Mouse (Mus musculus) embryo, embryonic 9.5 days (tissue): ENCODE data around the gene Smad6.

Experiments used
- DNase-seq: peaks from one replicate; pipeline ENCODE4 v3.0.0-alpha.2; 2017; ENCODE audit errors: extremely low spot score

Gene Smad6

DNA sequence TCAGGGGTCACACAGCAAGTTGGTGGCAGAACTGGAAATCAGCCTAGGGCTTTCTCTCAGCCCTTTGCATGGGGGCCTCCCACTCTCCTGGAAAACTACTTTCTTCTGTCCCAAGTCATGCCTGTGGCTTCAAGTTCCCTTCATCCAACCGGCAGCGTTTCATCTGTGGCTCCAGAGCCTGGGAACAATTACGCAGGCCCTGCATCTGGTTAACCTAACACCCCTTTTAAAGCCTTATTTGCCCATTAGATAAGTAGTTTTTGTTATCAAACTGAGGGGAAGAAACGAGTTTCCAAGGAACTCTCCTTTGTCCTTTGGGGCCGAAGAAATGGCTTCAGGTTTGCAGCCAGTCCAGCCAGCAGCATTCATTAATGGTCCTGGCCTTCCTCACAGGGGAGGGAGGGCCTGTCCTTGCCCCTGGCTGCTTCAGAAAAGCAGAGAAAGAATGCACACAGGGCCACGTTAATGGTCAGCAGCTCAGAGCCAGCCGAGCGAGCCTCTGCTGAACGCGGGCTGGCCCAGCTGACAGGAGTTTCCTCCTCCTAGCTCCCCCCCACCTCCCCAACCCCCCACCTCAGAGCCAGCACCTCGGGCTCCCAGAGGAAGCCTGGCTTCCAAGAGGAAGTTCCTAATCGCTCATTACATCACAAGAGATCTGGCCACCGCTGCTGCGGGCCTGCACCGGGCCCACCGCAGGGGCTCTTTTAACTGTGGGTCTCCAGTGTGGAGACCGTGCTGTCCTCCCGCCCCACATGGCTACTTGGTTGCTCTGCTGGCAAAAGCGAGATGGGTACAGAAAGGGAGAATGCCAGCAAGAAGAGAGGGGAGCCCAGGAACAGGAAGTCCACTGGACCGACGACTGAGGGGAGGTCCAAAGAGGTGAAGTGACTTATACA lies 61.7 kb downstream of the Smad6 start:
- peak; percentile 78 for DNase-seq

GRCm38 (mm10) chr9:63959129-63959932 lies 62.5 kb downstream of the Smad6 start:
- DNase-seq, result peak; percentile 84

DNA sequence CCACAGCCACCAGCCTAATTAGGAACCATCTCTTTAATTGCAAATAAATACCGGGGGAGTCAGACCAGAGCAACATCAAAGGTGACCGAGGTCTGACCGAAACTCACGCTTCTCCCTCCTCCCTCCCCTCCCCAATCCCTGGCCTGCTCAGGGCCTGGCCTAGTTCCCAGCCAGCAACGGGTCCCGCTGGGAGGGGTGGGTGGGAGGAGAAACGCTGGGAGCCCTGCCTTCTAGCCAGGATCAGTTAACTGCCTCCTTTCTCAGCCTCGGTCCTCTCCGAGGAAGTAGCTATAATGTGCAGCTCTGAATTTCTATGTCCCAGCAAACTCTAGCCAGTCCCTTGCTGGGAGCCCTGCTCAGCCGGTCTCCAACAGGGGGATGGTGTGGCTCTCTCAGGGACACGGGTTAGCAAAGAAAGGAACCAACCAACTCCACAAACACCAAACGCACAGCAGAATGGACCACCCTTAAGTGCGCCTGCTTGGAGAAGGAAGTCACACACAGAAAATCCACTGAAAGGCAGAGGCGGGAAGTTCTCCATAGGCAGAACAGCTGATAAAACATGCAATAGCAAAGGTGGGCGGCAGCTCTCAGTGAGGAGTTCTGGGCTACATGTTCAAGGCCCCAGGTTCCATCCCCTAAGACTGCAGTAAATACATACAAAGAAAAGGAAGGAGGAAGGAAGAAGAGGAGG lies 63.4 kb downstream of the Smad6 start:
- peak; percentile 57 for DNase-seq

- no peak for DNase-seq
These were observed 64.1 kb downstream of the Smad6 start for GRCm38 (mm10) chr9:63957647-63958185.

GRCm38 (mm10) chr9:63956052-63956451 lies 65.8 kb downstream of the Smad6 start:
- peak; percentile 82 for DNase-seq

DNA sequence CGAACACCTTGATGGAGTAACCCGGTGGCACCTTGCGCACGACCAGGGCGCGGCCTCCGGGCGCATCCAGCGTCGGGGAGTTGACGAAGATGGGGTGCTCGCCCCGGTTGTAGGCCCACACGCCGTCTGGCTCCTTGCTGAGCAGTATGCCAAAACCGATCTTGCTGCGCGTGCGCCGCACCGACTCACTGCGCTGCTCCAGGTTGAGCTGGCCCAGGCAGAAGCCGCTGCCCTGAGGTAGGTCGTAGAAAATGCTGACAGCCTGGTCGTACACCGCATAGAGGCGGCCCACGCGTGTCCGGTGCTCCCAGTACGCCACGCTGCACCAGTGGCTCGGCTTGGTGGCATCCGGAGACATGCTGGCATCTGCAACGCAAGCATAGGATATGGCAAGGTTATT lies 68.2 kb downstream of the Smad6 start:
- DNase-seq, result no peak

DNA sequence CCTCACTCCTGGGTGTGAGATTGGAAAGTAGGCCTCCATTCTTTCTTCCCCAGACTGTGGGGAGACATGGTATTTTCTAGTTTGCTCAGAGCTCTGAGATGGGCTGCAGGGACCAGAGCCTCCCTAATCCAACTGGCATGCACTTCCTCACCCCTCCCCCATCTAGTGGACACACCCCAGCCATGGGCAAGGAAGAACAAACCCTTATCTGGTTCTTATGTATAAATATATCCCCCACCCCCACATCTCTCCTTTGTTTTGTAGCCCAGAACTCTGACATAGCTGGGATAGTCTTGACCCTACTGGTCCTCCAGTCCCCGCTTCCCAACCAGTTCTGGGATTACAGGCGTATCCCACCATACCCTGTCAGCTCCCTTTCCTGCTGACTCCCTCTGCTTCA lies 69.3 kb downstream of the Smad6 start:
- no peak for DNase-seq

GRCm38 (mm10) chr9:63950357-63950756 lies 71.5 kb downstream of the Smad6 start:
- DNase-seq, result peak; percentile 47

DNA sequence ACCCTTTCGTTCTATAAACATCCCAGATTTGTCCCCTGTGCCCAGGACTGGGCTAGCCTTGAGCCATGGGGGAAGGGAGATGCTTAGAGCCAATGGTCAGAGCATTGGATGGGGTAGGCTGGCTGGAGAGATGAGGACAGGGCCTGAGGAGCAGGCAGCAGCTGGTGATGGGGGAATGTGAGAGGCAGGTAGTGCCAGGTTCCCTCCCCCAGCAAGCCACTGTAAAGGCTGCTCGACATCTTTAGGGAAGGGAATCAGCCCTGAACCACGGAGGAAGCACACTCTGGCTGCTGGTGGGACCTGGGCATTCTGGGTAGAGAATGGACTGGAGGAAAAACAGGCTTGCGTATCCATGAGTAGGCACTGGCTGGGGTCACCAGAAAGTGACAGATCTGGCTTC lies 72.5 kb downstream of the Smad6 start:
- DNase-seq, result no peak

DNA sequence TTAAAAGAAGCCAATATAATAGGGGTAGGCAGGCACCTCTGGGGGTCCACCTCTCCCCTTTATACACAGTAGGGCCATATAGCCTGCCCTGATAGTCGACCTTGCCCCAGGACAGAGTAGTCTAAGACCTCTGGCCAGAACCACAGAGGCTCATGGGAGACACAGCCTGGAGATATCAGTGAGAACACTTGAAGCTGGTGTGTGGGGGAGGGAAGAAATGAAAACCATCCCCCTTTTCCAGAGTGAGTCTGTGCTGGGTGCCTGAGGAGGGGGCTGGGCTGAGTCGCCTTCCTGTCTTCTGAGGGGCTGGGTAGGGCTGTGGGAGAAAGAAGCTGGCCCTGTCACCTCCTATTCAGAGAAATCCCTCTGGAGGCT lies 79.3 kb downstream of the Smad6 start:
- DNase-seq, result no peak

- peak; percentile 45 for DNase-seq
These were observed 79.9 kb downstream of the Smad6 start for GRCm38 (mm10) chr9:63941747-63942607.

GRCm38 (mm10) chr9:63936256-63936655 lies 85.6 kb downstream of the Smad6 start:
- no peak for DNase-seq

DNA sequence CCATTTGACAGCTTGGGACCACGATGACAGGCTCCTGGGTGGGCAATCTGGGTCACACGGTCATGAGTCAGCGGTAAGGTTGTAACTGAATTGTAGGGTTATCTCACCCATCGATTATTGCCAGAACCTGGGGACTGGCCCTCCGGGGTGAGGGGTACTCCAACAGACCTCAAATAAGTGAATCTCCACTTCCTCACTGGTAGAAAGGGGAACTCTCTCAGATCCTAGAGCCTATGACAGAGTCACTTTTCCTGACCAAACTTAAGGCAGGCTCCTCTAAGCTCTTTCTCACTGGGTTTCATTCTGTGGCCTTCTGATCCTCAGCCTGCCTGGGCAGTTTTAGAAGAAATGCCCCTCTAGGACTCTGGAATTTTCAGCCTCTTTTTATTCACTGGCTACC lies 88.8 kb downstream of the Smad6 start:
- DNase-seq, result no peak

DNA sequence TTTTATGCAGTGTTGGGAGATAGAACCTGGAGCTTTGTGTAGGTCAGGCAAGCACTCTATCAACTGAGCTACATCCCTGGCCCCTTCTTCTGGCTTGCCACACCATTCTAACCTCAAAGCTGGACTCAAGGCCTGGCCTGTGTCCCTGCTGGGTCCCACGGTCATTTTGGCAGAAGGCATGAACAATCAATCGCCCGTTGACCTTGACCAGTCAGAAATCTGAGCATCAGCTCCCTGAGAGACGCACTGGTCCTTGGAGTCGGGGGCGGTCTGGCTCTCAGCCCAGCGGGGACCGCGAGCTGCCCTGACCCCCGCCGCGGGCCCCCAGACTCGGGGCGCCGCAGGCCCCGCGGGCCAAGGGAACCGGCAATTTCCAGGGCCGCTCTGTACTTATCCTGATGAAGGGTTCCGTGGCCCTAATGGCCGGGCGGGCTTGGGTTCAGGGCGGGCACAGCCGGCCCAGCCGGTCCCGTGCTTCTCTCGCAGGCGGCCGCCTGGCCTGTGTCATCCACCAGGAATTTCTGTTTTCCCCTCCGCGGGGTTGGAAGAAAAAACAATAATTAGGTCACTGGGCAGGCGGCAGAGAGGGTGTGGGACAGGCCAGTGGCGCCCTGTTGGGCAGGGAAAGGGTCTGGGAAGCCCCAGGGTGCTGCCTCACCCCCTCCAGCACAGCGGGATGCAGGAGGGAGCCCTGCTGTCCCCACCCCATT lies 94.4 kb downstream of the Smad6 start:
- DNase-seq, result peak; percentile 46

DNA sequence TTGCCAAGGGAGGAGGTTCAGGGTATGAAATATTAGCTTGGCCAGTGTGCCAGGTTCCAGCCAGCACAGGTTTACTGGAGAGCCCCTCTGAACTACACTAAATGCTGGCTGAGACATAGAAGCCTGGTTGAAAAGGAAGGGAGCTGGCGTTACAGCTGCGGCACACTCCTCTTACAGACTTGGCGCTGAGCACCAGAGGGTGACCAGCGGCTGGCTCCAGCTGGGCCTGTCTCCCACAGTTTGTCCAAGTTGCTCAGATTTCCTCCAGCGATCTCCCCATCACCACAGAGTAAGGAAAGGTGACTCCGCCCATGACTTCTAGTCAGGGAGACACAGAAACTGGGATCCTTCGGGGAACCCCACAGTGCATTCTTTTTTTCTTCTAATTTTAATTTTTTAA lies 95.5 kb downstream of the Smad6 start:
- no peak for DNase-seq

- DNase-seq, result no peak
These were observed 98.6 kb downstream of the Smad6 start for GRCm38 (mm10) chr9:63923190-63923717.

DNA sequence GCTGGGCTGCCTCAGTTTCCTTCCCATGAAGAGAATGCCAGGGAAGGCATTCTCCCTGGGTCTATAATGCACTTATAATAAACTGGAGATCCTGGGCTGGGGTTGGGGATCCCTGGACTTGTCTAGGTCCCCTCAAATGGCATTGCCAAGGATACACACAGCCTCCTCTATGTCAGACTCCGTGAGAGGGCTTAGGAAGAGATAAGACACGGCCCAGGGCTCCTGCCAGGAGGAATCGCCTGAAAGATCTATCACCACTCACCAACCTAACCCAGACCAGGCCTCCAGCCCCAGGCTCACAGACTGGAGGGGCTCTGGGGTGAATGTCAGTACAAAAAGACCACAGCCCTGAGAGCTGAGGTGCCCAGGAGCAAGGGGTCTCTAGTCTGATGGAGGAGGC lies 102.2 kb downstream of the Smad6 start:
- no peak for DNase-seq

DNA sequence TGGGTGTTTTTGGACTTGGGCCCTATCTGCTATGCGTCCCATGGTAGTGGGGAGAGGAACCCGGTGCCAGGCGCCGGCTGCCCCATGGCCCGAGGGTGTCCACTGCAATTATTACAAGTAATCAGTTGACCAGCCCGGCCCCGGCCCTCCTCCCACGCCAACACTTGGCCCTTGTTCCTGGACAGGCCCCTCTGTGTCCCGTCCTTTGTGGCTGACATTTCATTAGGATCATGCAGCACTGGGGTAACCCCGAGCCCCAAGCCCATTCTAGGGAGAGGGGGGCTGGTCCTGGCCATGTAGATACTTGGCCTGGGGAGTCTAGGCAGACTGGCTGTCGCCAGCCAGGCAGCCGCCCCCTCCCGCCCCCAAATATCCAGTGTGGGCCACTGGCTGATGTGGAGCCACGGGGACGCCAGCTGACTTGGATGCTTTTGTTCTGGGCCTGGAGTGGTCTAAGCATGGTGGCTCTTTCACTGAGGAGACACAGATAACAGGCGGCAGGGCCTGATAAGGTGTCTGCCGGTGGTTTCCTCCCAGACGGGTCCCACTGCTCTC lies 102.8 kb downstream of the Smad6 start:
- no peak for DNase-seq

GRCm38 (mm10) chr9:63918245-63918644 lies 103.6 kb downstream of the Smad6 start:
- DNase-seq, result peak; percentile 79

- no peak for DNase-seq
These were observed 105.4 kb downstream of the Smad6 start for GRCm38 (mm10) chr9:63916441-63916840.
